Mouse (Mus musculus): Measurements from ENCODE around the gene Dlg5. TPM values are rescaled to one million over a fixed set of nuclear protein-coding genes. Genes with fewer than 3 reads are reported as not detected.
A peak's percentile ranks its signal among the peaks of the same experiment; 100 is the strongest.

Dlg5 gene
- total RNA-seq, 2 experiments from 2014 or later, result 8.7 to 9.4 TPM

GRCm38 (mm10) chr14:24140297-24140812 is 105.4 kb downstream of the Dlg5 start:
- intact Hi-C loops (cut with DNase I; ENCODE audit: low total_unique reads), result no loop called here
- DNase-seq, result no peak

- intact Hi-C loops (cut with DNase I; ENCODE audit: low total_unique reads), result no loop called here
- no peak for DNase-seq
Observed at GRCm38 (mm10) chr14:24136908-24137307, 108.8 kb downstream of the Dlg5 start.

- no peak for DNase-seq
- intact Hi-C loops (cut with DNase I; ENCODE audit: low total_unique reads), result loop anchor here (5.0 kb wide), 1 partner anchor 67 kb away; no protein-coding TSS in a partner anchor
Observed at GRCm38 (mm10) chr14:24134623-24135290, 111.0 kb downstream of the Dlg5 start.

GRCm38 (mm10) chr14:24133801-24134200 is 111.9 kb downstream of the Dlg5 start:
- DNase-seq, result no peak
- intact Hi-C loops (cut with DNase I; ENCODE audit: low total_unique reads), result loop anchor here (5.0 kb wide), 1 partner anchor 66 kb away; no protein-coding TSS in a partner anchor

- intact Hi-C loops (cut with DNase I; ENCODE audit: low total_unique reads), result loop anchor here (5.0 kb wide), 1 partner anchor 65 kb away; no protein-coding TSS in a partner anchor
- DNase-seq, result peak; percentile 35
Observed at GRCm38 (mm10) chr14:24132092-24132491, 113.6 kb downstream of the Dlg5 start.

GRCm38 (mm10) chr14:24125069-24125468 is 120.7 kb downstream of the Dlg5 start:
- intact Hi-C loops (cut with DNase I; ENCODE audit: low total_unique reads), result no loop called here
- DNase-seq, result no peak

- DNase-seq, result no peak
- intact Hi-C loops (cut with DNase I; ENCODE audit: low total_unique reads), result no loop called here
Observed at GRCm38 (mm10) chr14:24124171-24124570, 121.5 kb downstream of the Dlg5 start.

GRCm38 (mm10) chr14:24106734-24107133 is 139.0 kb downstream of the Dlg5 start:
- intact Hi-C loops (cut with DNase I; ENCODE audit: low total_unique reads), result no loop called here
- no peak for DNase-seq

- no peak for DNase-seq
Observed at GRCm38 (mm10) chr14:24098828-24099227, 146.9 kb downstream of the Dlg5 start.

GRCm38 (mm10) chr14:24094656-24095055 is 151.1 kb downstream of the Dlg5 start:
- DNase-seq, result no peak
- intact Hi-C loops (cut with DNase I; ENCODE audit: low total_unique reads), result no loop called here

More at GRCm38 (mm10) chr14:24098828-24099227, 146.9 kb downstream of the Dlg5 start:
- intact Hi-C loops (cut with DNase I; ENCODE audit: low total_unique reads), result no loop called here

- no peak for DNase-seq
- intact Hi-C loops (cut with DNase I; ENCODE audit: low total_unique reads), result no loop called here
Observed at GRCm38 (mm10) chr14:24093221-24093620, 152.5 kb downstream of the Dlg5 start.

GRCm38 (mm10) chr14:24092391-24092790 is 153.3 kb downstream of the Dlg5 start:
- no peak for DNase-seq
- intact Hi-C loops (cut with DNase I; ENCODE audit: low total_unique reads), result no loop called here

GRCm38 (mm10) chr14:24090790-24091189 is 154.9 kb downstream of the Dlg5 start:
- no peak for DNase-seq
- intact Hi-C loops (cut with DNase I; ENCODE audit: low total_unique reads), result no loop called here

- intact Hi-C loops (cut with DNase I; ENCODE audit: low total_unique reads), result no loop called here
- DNase-seq, result no peak
Observed at GRCm38 (mm10) chr14:24089181-24089580, 156.5 kb downstream of the Dlg5 start.

GRCm38 (mm10) chr14:24087430-24087829 is 158.3 kb downstream of the Dlg5 start:
- intact Hi-C loops (cut with DNase I; ENCODE audit: low total_unique reads), result no loop called here
- DNase-seq, result no peak

- DNase-seq, result peak; percentile 12
Observed at GRCm38 (mm10) chr14:24086481-24086880, 159.2 kb downstream of the Dlg5 start.

More at GRCm38 (mm10) chr14:24086481-24086880, 159.2 kb downstream of the Dlg5 start:
- intact Hi-C loops (cut with DNase I; ENCODE audit: low total_unique reads), result no loop called here

Small RNA genes within 50 kb of the gene (microRNA-seq; reads per million reads assigned to microRNA genes)
- 0 reads per million in 2 experiments for gene Mir7210

Other genes with a start within 250 kb of the Dlg5 start
- gene Kcnma1, start 231.4 kb downstream of the Dlg5 start, total RNA-seq (2021), result 10 to 100 TPM; 35.5 to 50.7 TPM
- gene E330034G19Rik, start 47.3 kb upstream of the Dlg5 start, total RNA-seq (2021), result not detected
- gene Polr3a, start 241.1 kb upstream of the Dlg5 start, total RNA-seq (2021), result 1 to 10 TPM; 7.5 to 8.1 TPM
- 100 to 1,000 TPM; 883 to 959 TPM for gene Rps24, start 241.2 kb upstream of the Dlg5 start, total RNA-seq (2021)